In genomic region chr7:63816056-63816941, GRCm38 (mm10) we compare ENCODE assay signal across 7 mouse cellular contexts.
DNase-seq lines count a peak whose midpoint lies in the region; ATAC-seq and TF ChIP-seq lines count a peak whose summit lies in the region.

No protein-coding gene starts in this region.

- no peaks in the 10 kb centered on the region for H3K9me3 ChIP-seq in heart, embryonic 10.5 days
- H3K9me3 ChIP-seq in kidney, embryonic 14.5 days (ENCODE audit: control insufficient read depth, low read length) = no peaks in the 10 kb centered on the region
- H3K9me3 ChIP-seq in midbrain, postnatal 0 days (ENCODE audit: low read length) = no peaks in the 10 kb centered on the region

- TF ChIP-seq CTCF in midbrain, postnatal 0 days (IDR thresholded peaks at IDR 0.05) = no peak

- no peak overlapping the region for H3K9ac ChIP-seq in kidney, embryonic 14.5 days (ENCODE audit: low read depth, low read length)
- no peak overlapping the region for H3K9ac ChIP-seq in midbrain, postnatal 0 days (replicated peaks; ENCODE audit: low read length, poor library complexity, severe bottlenecking)

- DNase-seq in spleen, adult 12 weeks (ENCODE audit: low spot score) = peak; percentile 11
- no peak for DNase-seq in spleen, postnatal 14 days (ENCODE audit: low spot score in 2 of 2)
- no peak for DNase-seq in heart, embryonic 10.5 days (ENCODE audit: low spot score)
- no peak for DNase-seq in midbrain, postnatal 0 days (ENCODE audit: low spot score)
- no peak for DNase-seq in frontal cortex, postnatal 14 days (ENCODE audit: low spot score in 2 of 2)
- DNase-seq in frontal cortex, adult 2 months (ENCODE audit: extremely low spot score in 1 of 2, low spot score in 1 of 2) = no peak

- H3K4me3 ChIP-seq in heart, embryonic 10.5 days = no peak overlapping the region
- H3K4me3 ChIP-seq in kidney, embryonic 14.5 days (ENCODE audit: low read length) = no peak overlapping the region
- H3K4me3 ChIP-seq in midbrain, postnatal 0 days (ENCODE audit: low read depth, low read length) = no peak overlapping the region

- no peak for ATAC-seq in kidney, embryonic 14.5 days (ENCODE audit: low FRiP score, low TSS enrichment)
- ATAC-seq in midbrain, postnatal 0 days (ENCODE audit: low FRiP score) = no peak

- 71% methylated on average over 10 of the region's 10 CpGs for WGBS in heart, embryonic 10.5 days
- 57% methylated on average over 10 of the region's 10 CpGs for WGBS in kidney, embryonic 14.5 days
- 75% methylated on average over 10 of the region's 10 CpGs for WGBS in midbrain, postnatal 0 days

- no peaks in the 10 kb centered on the region for H3K27me3 ChIP-seq in heart, embryonic 10.5 days (ENCODE audit: insufficient read depth, poor library complexity, severe bottlenecking)
- H3K27me3 ChIP-seq in kidney, embryonic 14.5 days (ENCODE audit: control insufficient read depth, insufficient read depth, low read length) = no peaks in the 10 kb centered on the region
- H3K27me3 ChIP-seq in midbrain, postnatal 0 days (ENCODE audit: insufficient read depth, low read length) = no peaks in the 10 kb centered on the region

- peaks cover 3% of the 10 kb centered on the region; the same call in 1 of the 2 replicates for H3K4me1 ChIP-seq in heart, embryonic 10.5 days
- H3K4me1 ChIP-seq in kidney, embryonic 14.5 days (ENCODE audit: control insufficient read depth, insufficient read depth, low read length) = no peaks in the 10 kb centered on the region
- H3K4me1 ChIP-seq in midbrain, postnatal 0 days (ENCODE audit: insufficient read depth, low read length) = no peaks in the 10 kb centered on the region

- H3K27ac ChIP-seq in heart, embryonic 10.5 days = peak overlapping the region; percentile 65
- peak overlapping the region; percentile 38; the same call in 1 of the 2 replicates for H3K27ac ChIP-seq in kidney, embryonic 14.5 days (ENCODE audit: low read depth, low read length)
- H3K27ac ChIP-seq in midbrain, postnatal 0 days (ENCODE audit: low read depth, low read length) = 0 out of 2 replicates have a peak overlapping the region, but pooled peaks have one; percentile 38

- H3K36me3 ChIP-seq in heart, embryonic 10.5 days = no peaks in the 10 kb centered on the region
- H3K36me3 ChIP-seq in kidney, embryonic 14.5 days (ENCODE audit: control insufficient read depth, insufficient read depth, low read length) = no peaks in the 10 kb centered on the region
- no peaks in the 10 kb centered on the region for H3K36me3 ChIP-seq in midbrain, postnatal 0 days (ENCODE audit: insufficient read depth, low read length)

- no peak overlapping the region for H3K4me2 ChIP-seq in kidney, embryonic 14.5 days (replicated peaks; ENCODE audit: low read depth, low read length)
- no peak overlapping the region for H3K4me2 ChIP-seq in midbrain, postnatal 0 days (ENCODE audit: low read depth, low read length, poor library complexity, severe bottlenecking)
